8 mouse cellular contexts compared by ENCODE assay signal in the genomic region with DNA sequence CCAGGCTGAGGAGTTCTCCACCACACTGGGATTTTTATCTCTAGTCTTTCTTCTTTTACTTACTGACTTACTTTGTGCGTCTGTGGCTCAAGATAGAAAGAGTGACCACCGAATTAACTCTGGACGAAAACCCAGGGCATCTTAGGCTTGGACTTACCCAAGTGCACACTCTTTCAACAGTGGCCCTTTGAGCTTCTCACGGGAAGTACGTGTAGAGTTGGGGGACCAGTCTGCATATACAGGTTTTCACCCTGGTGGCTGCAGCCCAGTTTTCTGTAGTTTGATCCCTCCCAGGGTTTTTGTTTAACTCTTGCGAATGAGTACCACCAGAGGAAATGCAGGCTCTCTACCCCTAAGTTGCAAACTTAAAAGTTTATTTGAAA. TPM values are rescaled to one million over a fixed set of nuclear protein-coding genes. Genes with fewer than 3 reads are reported as not detected.
DNase-seq lines count a peak whose midpoint lies in the region; ATAC-seq and TF ChIP-seq lines count a peak whose summit lies in the region.

No protein-coding gene starts in this region.

- no peak for DNase-seq in cerebellum, adult 2 months
- DNase-seq in cerebellum, adult 9-10 months = no peak
- no peak for DNase-seq in testis, postnatal 14 days (ENCODE audit: low spot score)
- no peak for DNase-seq in gastrocnemius, postnatal 14 days
- DNase-seq in frontal cortex, adult 2 months (ENCODE audit: extremely low spot score in 1 of 2, low spot score in 1 of 2) = no peak

- H3K4me2 ChIP-seq in limb, embryonic 13.5 days (replicated peaks) = peak overlapping the region; percentile 73

- no peaks in the 10 kb centered on the region for H3K4me1 ChIP-seq in cerebellum, adult 2 months (ENCODE audit: control insufficient read depth, insufficient read depth, low read length)
- peaks cover 4% of the 10 kb centered on the region for H3K4me1 ChIP-seq in testis, adult 2 months (ENCODE audit: control insufficient read depth, insufficient read depth, low read length)
- H3K4me1 ChIP-seq in limb, embryonic 13.5 days = peaks cover 10% of the 10 kb centered on the region
- H3K4me1 ChIP-seq in small intestine, adult 2 months (ENCODE audit: control insufficient read depth, insufficient read depth, insufficient read length, low read length) = no peaks in the 10 kb centered on the region

- no peak overlapping the region for H3K27ac ChIP-seq in cerebellum, adult 2 months (ENCODE audit: insufficient read depth, low read length)
- no peak overlapping the region for H3K27ac ChIP-seq in testis, adult 2 months (ENCODE audit: control insufficient read depth, insufficient read depth, low read depth, low read length)
- peak overlapping the region; percentile 61; the same call in 1 of the 2 replicates for H3K27ac ChIP-seq in limb, embryonic 13.5 days
- no peak overlapping the region for H3K27ac ChIP-seq in small intestine, adult 2 months (ENCODE audit: insufficient read depth, low read depth, low read length)

- TF ChIP-seq POLR2A in cerebellum, adult 2 months (IDR thresholded peaks at IDR 0.05; ENCODE audit: borderline replicate concordance, insufficient read depth, low read length) = no peak
- TF ChIP-seq POLR2A in testis, adult 2 months (IDR thresholded peaks at IDR 0.05; ENCODE audit: control insufficient read depth, low read depth, low read length) = no peak
- TF ChIP-seq POLR2A in small intestine, adult 2 months (IDR thresholded peaks at IDR 0.05; ENCODE audit: low read depth, low read length) = no peak

- intact Hi-C loops in gastrocnemius, postnatal 14 days (cut with DNase I; ENCODE audit: low total_unique reads) = loop anchor here (5.0 kb wide), 1 partner anchor 51 kb away; no protein-coding TSS in a partner anchor

- TF ChIP-seq CTCF in cerebellum, adult 2 months (IDR thresholded peaks at IDR 0.05; ENCODE audit: borderline replicate concordance, insufficient read depth, low read depth, low read length) = no peak
- TF ChIP-seq CTCF in testis, adult 2 months (IDR thresholded peaks at IDR 0.05; ENCODE audit: control insufficient read depth, insufficient read depth, insufficient replicate concordance, low read depth, low read length) = no peak
- TF ChIP-seq CTCF in small intestine, adult 2 months (IDR thresholded peaks at IDR 0.05; ENCODE audit: extremely low read depth, insufficient read length, insufficient replicate concordance, low read depth, low read length) = no peak

- H3K9ac ChIP-seq in limb, embryonic 13.5 days = peak overlapping the region; percentile 85

- no peaks in the 10 kb centered on the region for H3K27me3 ChIP-seq in cerebellum, adult 2 months (ENCODE audit: control insufficient read depth, insufficient read depth, low read length)
- H3K27me3 ChIP-seq in testis, adult 2 months (ENCODE audit: control insufficient read depth, insufficient read depth, low read length) = no peaks in the 10 kb centered on the region
- no peaks in the 10 kb centered on the region for H3K27me3 ChIP-seq in limb, embryonic 13.5 days
- H3K27me3 ChIP-seq in small intestine, adult 2 months (ENCODE audit: control insufficient read depth, insufficient read depth, low read length) = no peaks in the 10 kb centered on the region

- peak overlapping the region; percentile 96 for H3K4me3 ChIP-seq in cerebellum, adult 2 months (replicated peaks; ENCODE audit: insufficient read depth, low read depth, low read length)
- peak overlapping the region; percentile 93 for H3K4me3 ChIP-seq in testis, adult 2 months (ENCODE audit: control insufficient read depth, low read depth, low read length)
- peak overlapping the region; percentile 69 for H3K4me3 ChIP-seq in limb, embryonic 13.5 days
- H3K4me3 ChIP-seq in small intestine, adult 2 months (ENCODE audit: low read depth, low read length) = peak overlapping the region; percentile 75

- no peaks in the 10 kb centered on the region for H3K9me3 ChIP-seq in limb, embryonic 13.5 days

- WGBS in cerebellum, adult 2 months = 9% methylated on average over 6 of the region's 6 CpGs
- WGBS in limb, embryonic 13.5 days = 6% methylated on average over 6 of the region's 6 CpGs
- WGBS in small intestine, adult 2 months = 3% methylated on average over 6 of the region's 6 CpGs

- H3K36me3 ChIP-seq in testis, adult 2 months (ENCODE audit: control insufficient read depth, insufficient read depth, low read length) = no peaks in the 10 kb centered on the region
- peaks cover 3% of the 10 kb centered on the region for H3K36me3 ChIP-seq in limb, embryonic 13.5 days
- H3K36me3 ChIP-seq in small intestine, adult 2 months (ENCODE audit: control insufficient read depth, insufficient read depth, low read length) = no peaks in the 10 kb centered on the region

- no peak for ATAC-seq in limb, embryonic 13.5 days (ENCODE audit: low FRiP score, low read depth)

RNA-seq across cellular contexts. Expression of a gene that starts 0.5 kb away (rescaled TPM):
- polyA plus RNA-seq in cerebellum, adult 2 months (2012; rRNA removed) = 17.8 and 19.0 TPM in 2 replicates
- polyA plus RNA-seq in testis, adult 2 months (2012; rRNA removed) = 1.8 and 1.9 TPM in 2 replicates
- 28.5 and 29.3 TPM in 2 replicates for polyA plus RNA-seq in limb, embryonic 13.5 days (2015; fragmentation: Nextera tagmentation; extraction: Ambion mirVana)
- polyA plus RNA-seq in small intestine, adult 2 months (2012; rRNA removed) = 1.5 and 1.6 TPM in 2 replicates
- total RNA-seq in gastrocnemius, postnatal 14 days (2021) = 10 to 100 TPM in 1 of 2 experiments, 1 to 10 TPM in 1; 9.3 to 11.0 TPM
- polyA plus RNA-seq in frontal cortex, adult 2 months (2012; rRNA removed) = 26.1 and 29.5 TPM in 2 replicates
